Comparison of ENCODE assay signal across 11 mouse cellular contexts in the genomic region with DNA sequence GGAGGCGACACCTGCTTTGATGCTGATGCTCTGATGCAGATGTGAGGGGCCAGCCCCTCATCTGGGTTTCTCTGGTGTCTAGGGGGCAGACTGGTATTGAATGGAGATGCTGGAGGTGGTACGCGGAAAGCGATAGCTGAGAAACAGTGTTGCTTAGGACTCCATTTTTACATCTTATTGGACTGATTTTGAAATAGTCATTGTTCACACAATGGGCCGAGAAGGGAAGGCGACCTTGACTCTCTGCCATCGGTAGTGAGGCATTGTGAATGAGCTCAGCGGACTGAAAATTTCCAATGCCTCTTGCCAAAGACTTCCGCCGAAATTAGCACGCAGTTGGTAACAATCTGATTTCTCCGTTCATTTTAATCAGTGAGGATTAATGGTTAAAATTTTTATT.
A peak's percentile ranks its signal among the peaks of the same experiment; 100 is the strongest.
DNase-seq lines count a peak whose midpoint lies in the region; ATAC-seq and TF ChIP-seq lines count a peak whose summit lies in the region.
"Had no signal": no experiment of that assay in that cellular context is flagged by ENCODE, and none has a peak within 500 bp of the region (broad histone marks: within the 10 kb centered on the region; RNA-seq: fewer than 3 reads in every experiment).

No protein-coding gene starts in this region.

- H3K27ac ChIP-seq in forebrain, embryonic 14.5 days (ENCODE audit: low read depth, low read length), result no peak overlapping the region
- H3K27ac ChIP-seq in forebrain, embryonic 12.5 days, result no peak overlapping the region
- H3K27ac ChIP-seq in neural tube, embryonic 12.5 days, result no peak overlapping the region
- H3K27ac ChIP-seq in hindbrain, embryonic 12.5 days, result no peak overlapping the region
- H3K27ac ChIP-seq in liver, postnatal 0 days (ENCODE audit: low read depth), result no peak overlapping the region
- H3K27ac ChIP-seq: embryonic facial prominence, embryonic 15.5 days; kidney, embryonic 15.5 days had no signal

- H3K9me3 ChIP-seq in forebrain, embryonic 14.5 days (replicated peaks; ENCODE audit: control insufficient read depth, low read length), result no peaks in the 10 kb centered on the region
- H3K9me3 ChIP-seq in forebrain, embryonic 12.5 days, result no peaks in the 10 kb centered on the region
- H3K9me3 ChIP-seq in neural tube, embryonic 12.5 days, result no peaks in the 10 kb centered on the region
- H3K9me3 ChIP-seq in hindbrain, embryonic 12.5 days (replicated peaks), result no peaks in the 10 kb centered on the region
- no peaks in the 10 kb centered on the region for H3K9me3 ChIP-seq in liver, postnatal 0 days (ENCODE audit: low read length)
- H3K9me3 ChIP-seq: embryonic facial prominence, embryonic 15.5 days; kidney, embryonic 15.5 days had no signal

- no peak for TF ChIP-seq EP300 in liver, postnatal 0 days (IDR thresholded peaks at IDR 0.05; ENCODE audit: low read depth)

- no peak overlapping the region for H3K4me3 ChIP-seq in forebrain, embryonic 14.5 days (ENCODE audit: low read depth, low read length)
- H3K4me3 ChIP-seq in forebrain, embryonic 12.5 days (replicated peaks), result no peak overlapping the region
- no peak overlapping the region for H3K4me3 ChIP-seq in neural tube, embryonic 12.5 days
- no peak overlapping the region for H3K4me3 ChIP-seq in hindbrain, embryonic 12.5 days
- H3K4me3 ChIP-seq in liver, postnatal 0 days (ENCODE audit: low read depth, low read length), result no peak overlapping the region
- H3K4me3 ChIP-seq: embryonic facial prominence, embryonic 15.5 days; kidney, embryonic 15.5 days; myocyte had no signal

- no peaks in the 10 kb centered on the region for H3K27me3 ChIP-seq in forebrain, embryonic 14.5 days (replicated peaks; ENCODE audit: control insufficient read depth, insufficient read depth, low read length)
- no peaks in the 10 kb centered on the region for H3K27me3 ChIP-seq in forebrain, embryonic 12.5 days
- peaks cover 6% of the 10 kb centered on the region; the same call in 1 of the 2 replicates for H3K27me3 ChIP-seq in neural tube, embryonic 12.5 days (replicated peaks)
- H3K27me3 ChIP-seq in hindbrain, embryonic 12.5 days, result no peaks in the 10 kb centered on the region
- no peaks in the 10 kb centered on the region for H3K27me3 ChIP-seq in liver, postnatal 0 days (ENCODE audit: insufficient read depth, low read length)

- peak; percentile 42 for ATAC-seq in forebrain, embryonic 14.5 days
- no peak for ATAC-seq in forebrain, embryonic 12.5 days (ENCODE audit: low FRiP score)
- no peak for ATAC-seq in neural tube, embryonic 12.5 days (ENCODE audit: low FRiP score, low read depth)
- ATAC-seq in hindbrain, embryonic 12.5 days (ENCODE audit: low FRiP score), result no peak
- ATAC-seq in liver, postnatal 0 days, result no peak

- no peak overlapping the region for H3K9ac ChIP-seq in forebrain, embryonic 14.5 days (ENCODE audit: low read length)
- no peak overlapping the region for H3K9ac ChIP-seq in forebrain, embryonic 12.5 days
- no peak overlapping the region for H3K9ac ChIP-seq in neural tube, embryonic 12.5 days
- no peak overlapping the region for H3K9ac ChIP-seq in hindbrain, embryonic 12.5 days
- H3K9ac ChIP-seq in liver, postnatal 0 days (replicated peaks), result no peak overlapping the region
- H3K9ac ChIP-seq: embryonic facial prominence, embryonic 15.5 days; kidney, embryonic 15.5 days had no signal

- 30% methylated on average over 12 of the region's 12 CpGs for WGBS in forebrain, embryonic 14.5 days
- WGBS in forebrain, embryonic 12.5 days, result 65% methylated on average over 12 of the region's 12 CpGs
- WGBS in neural tube, embryonic 12.5 days, result 56% methylated on average over 12 of the region's 12 CpGs
- WGBS in hindbrain, embryonic 12.5 days, result 63% methylated on average over 12 of the region's 12 CpGs
- WGBS in liver, postnatal 0 days (ENCODE audit: insufficient replicate concordance), result 82% methylated on average over 12 of the region's 12 CpGs

- H3K36me3 ChIP-seq in forebrain, embryonic 14.5 days (ENCODE audit: control insufficient read depth, insufficient read depth, low read length), result no peaks in the 10 kb centered on the region
- no peaks in the 10 kb centered on the region for H3K36me3 ChIP-seq in forebrain, embryonic 12.5 days (replicated peaks)
- H3K36me3 ChIP-seq in neural tube, embryonic 12.5 days, result no peaks in the 10 kb centered on the region
- no peaks in the 10 kb centered on the region for H3K36me3 ChIP-seq in hindbrain, embryonic 12.5 days
- no peaks in the 10 kb centered on the region for H3K36me3 ChIP-seq in liver, postnatal 0 days (replicated peaks; ENCODE audit: insufficient read depth, low read length)
- H3K36me3 ChIP-seq: embryonic facial prominence, embryonic 15.5 days; kidney, embryonic 15.5 days had no signal

- DNase-seq in forebrain, embryonic 14.5 days (ENCODE audit: low spot score), result peak; percentile 69
- no peak for DNase-seq in neural tube, embryonic 10.5 days (ENCODE audit: extremely low spot score, low spot score)
- peak; percentile 15 for DNase-seq in ovary, postnatal 36 days (ENCODE audit: low spot score)
- DNase-seq in liver, postnatal 0 days, result no peak
- DNase-seq in left cerebral cortex, adult 18-20 months (ENCODE audit: low spot score in 2 of 2), result no peak

- peak overlapping the region; percentile 40 for H3K4me2 ChIP-seq in forebrain, embryonic 14.5 days (ENCODE audit: low read length)
- no peak overlapping the region for H3K4me2 ChIP-seq in forebrain, embryonic 12.5 days
- H3K4me2 ChIP-seq in neural tube, embryonic 12.5 days (replicated peaks), result peak overlapping the region; percentile 17
- H3K4me2 ChIP-seq in hindbrain, embryonic 12.5 days (replicated peaks), result peak overlapping the region; percentile 7; the same call in 1 of the 2 replicates
- H3K4me2 ChIP-seq in liver, postnatal 0 days (ENCODE audit: low read depth, low read length), result no peak overlapping the region
- H3K4me2 ChIP-seq: embryonic facial prominence, embryonic 15.5 days; kidney, embryonic 15.5 days had no signal

- TF ChIP-seq CTCF in liver, postnatal 0 days (IDR thresholded peaks at IDR 0.05; ENCODE audit: low read depth), result no peak

- 0 out of 2 replicates have a peak, but pooled peaks cover 5% of the 10 kb centered on the region for H3K4me1 ChIP-seq in forebrain, embryonic 14.5 days (ENCODE audit: control insufficient read depth, insufficient read depth, low read length)
- H3K4me1 ChIP-seq in forebrain, embryonic 12.5 days, result no peaks in the 10 kb centered on the region
- H3K4me1 ChIP-seq in neural tube, embryonic 12.5 days, result peaks cover 8% of the 10 kb centered on the region; the same call in 1 of the 2 replicates
- H3K4me1 ChIP-seq in hindbrain, embryonic 12.5 days, result 0 out of 2 replicates have a peak, but pooled peaks cover 5% of the 10 kb centered on the region
- H3K4me1 ChIP-seq in liver, postnatal 0 days (ENCODE audit: insufficient read depth), result no peaks in the 10 kb centered on the region

Comparison
In these comparisons a context has a peak if more than half of its experiments do, and no peak if none do; other contexts are left out.
1. H3K4me2 ChIP-seq: peak in forebrain, embryonic 14.5 days (single experiment), neural tube, embryonic 12.5 days (single experiment) and hindbrain, embryonic 12.5 days (single experiment); none in forebrain, embryonic 12.5 days (single experiment) and liver, postnatal 0 days (single experiment).
2. DNase-seq: peak in forebrain, embryonic 14.5 days (single experiment) and ovary, postnatal 36 days (single experiment); none in neural tube, embryonic 10.5 days (single experiment), liver, postnatal 0 days (single experiment) and left cerebral cortex, adult 18-20 months (0 of 2).